Mouse (Mus musculus) hindbrain, embryonic 11.5 days (tissue): Measurements from ENCODE around the gene Rtl6. TPM values are rescaled to one million over a fixed set of nuclear protein-coding genes. Genes with fewer than 3 reads are reported as not detected.

Source experiments
- ATAC-seq: fragments of 200-750 bp; cut with Nextera tagmentation; 2 replicates; pipeline ENCODE4 v1.8.0; 2017; ENCODE audit warnings: mild to moderate bottlenecking, moderate TSS enrichment, moderate library complexity; ENCODE audit not compliant: low FRiP score
- DNase-seq: peaks from one replicate; pipeline ENCODE4 v3.0.0-alpha.2; 2015; ENCODE audit warnings: low spot score
- H3K27ac ChIP-seq: fragments of 300-500 bp; sonication (generic); 2 replicates; pipeline ENCODE4 v1.5.1; 2014; ENCODE audit warnings: mild to moderate bottlenecking, low read depth, low read length
- H3K27me3 ChIP-seq: fragments of 300-500 bp; sonication (generic); 2 replicates; pipeline ENCODE4 v1.6.1; 2014; ENCODE audit warnings: mild to moderate bottlenecking, low read length, moderate library complexity, mixed read lengths; ENCODE audit not compliant: control insufficient read depth, insufficient read depth
- H3K36me3 ChIP-seq: fragments of 300-500 bp; sonication (generic); 2 replicates; pipeline ENCODE4 v1.6.1; 2014; ENCODE audit warnings: mild to moderate bottlenecking, low read length, moderate library complexity, mixed read lengths; ENCODE audit not compliant: control insufficient read depth, insufficient read depth
- H3K4me1 ChIP-seq: fragments of 300-500 bp; sonication (generic); replicated peaks from 2 replicates; pipeline ENCODE4 v1.6.1; 2014; ENCODE audit warnings: low read length, mixed read lengths; ENCODE audit not compliant: control insufficient read depth, insufficient read depth
- H3K4me2 ChIP-seq: fragments of 300-500 bp; sonication (generic); replicated peaks from 2 replicates; pipeline ENCODE4 v1.6.1; 2014; ENCODE audit warnings: mild to moderate bottlenecking, low read depth, low read length
- H3K4me3 ChIP-seq: fragments of 300-500 bp; sonication (generic); 2 replicates; pipeline ENCODE4 v1.5.1; 2014; ENCODE audit warnings: low read depth, low read length
- H3K9ac ChIP-seq: fragments of 300-500 bp; sonication (generic); 2 replicates; pipeline ENCODE4 v1.6.1; 2014; ENCODE audit warnings: low read depth, low read length
- H3K9me3 ChIP-seq: fragments of 300-500 bp; sonication (generic); 2 replicates; pipeline ENCODE4 v1.6.1; 2016; ENCODE audit warnings: low read length; ENCODE audit not compliant: control insufficient read depth
- WGBS: fragments of 180-500 bp; shearing (Covaris S2); extraction: QIAGEN DNeasy Blood & Tissue Kit; methylation state at CpG from one replicate; pipeline ENCODE4 v1.1.7; 2014; 5-methylcytosine and 5-hydroxymethylcytosine counted together
- polyA plus RNA-seq: library from polyadenylated mRNA; unstranded; fragments of >200 nt; fragmentation: Nextera tagmentation; extraction: Ambion mirVana; gene quantifications from 2 replicates; pipeline ENCODE4 v1.2.1, GENCODE M21; 2014

Gene Rtl6
- polyA plus RNA-seq, 1 experiment from 2014 or later: 13.0 TPM

DNA sequence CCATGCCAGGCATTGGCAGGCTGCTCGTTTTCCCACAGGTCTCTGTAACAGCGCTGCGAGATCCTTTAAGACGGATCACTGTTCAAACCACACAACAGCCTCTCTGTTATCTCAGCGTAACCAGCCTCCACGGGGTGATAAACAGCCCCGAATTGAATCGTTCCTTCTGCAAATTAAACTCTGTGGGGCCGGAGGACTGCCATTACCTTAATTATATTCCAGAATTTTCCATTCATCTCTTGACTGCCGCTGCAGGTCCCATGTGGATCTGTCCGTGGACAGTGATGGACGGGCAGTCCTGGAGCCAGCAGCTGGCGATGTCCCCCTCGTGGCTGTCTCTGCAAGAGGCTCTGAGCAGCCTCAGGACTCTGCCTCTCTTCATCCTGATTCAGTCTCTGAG lies 30.7 kb downstream of the Rtl6 start:
- H3K4me2 ChIP-seq: no peak overlapping the region
- no peak overlapping the region for H3K9ac ChIP-seq
- no peak overlapping the region for H3K4me3 ChIP-seq
- no peaks in the 10 kb centered on the region for H3K36me3 ChIP-seq
- 0 out of 2 replicates have a peak, but pooled peaks cover 2% of the 10 kb centered on the region for H3K4me1 ChIP-seq
- peak; percentile 80 for ATAC-seq
- 60% methylated on average over 14 of the region's 14 CpGs for WGBS
- peak; percentile 47 for DNase-seq
- no peaks in the 10 kb centered on the region for H3K9me3 ChIP-seq
- H3K27ac ChIP-seq: no peak overlapping the region
- no peaks in the 10 kb centered on the region for H3K27me3 ChIP-seq

DNA sequence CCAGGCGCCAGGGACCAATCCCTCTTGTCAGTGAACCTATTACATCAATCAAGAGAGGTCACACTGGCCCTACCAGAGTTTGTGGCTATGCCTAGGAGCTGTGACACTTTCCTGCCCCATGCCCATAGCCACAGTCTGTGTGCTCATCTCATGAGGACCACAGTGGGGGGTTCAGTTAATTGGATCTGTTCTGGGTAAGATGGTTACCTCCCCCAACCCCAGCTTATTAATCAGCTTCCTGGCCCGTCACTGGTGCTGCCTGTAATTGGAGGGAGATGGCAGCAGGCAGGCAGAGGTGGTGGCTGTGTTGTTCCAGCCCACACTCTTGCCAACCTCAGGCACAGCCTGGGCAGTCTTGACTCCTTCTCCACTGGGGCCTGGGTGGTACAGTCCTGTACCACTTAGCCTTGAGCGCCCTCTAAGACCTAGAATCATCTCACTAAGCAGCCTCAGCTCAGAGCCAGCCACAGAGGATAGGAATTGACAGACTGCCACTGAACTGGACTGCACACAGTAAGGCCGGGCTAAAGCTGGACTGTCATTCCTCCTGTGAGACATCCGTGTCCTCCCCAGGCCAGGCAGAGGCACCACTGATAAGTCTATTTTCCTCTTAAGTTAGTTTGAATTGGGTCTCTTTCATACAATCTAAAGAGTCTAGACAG lies 32.3 kb downstream of the Rtl6 start:
- no peak overlapping the region for H3K4me2 ChIP-seq
- no peaks in the 10 kb centered on the region for H3K36me3 ChIP-seq
- H3K4me1 ChIP-seq: peaks cover 5% of the 10 kb centered on the region; the same call in 1 of the 2 replicates
- no peaks in the 10 kb centered on the region for H3K9me3 ChIP-seq
- WGBS: 66% methylated on average over 5 of the region's 5 CpGs
- no peak overlapping the region for H3K4me3 ChIP-seq
- no peak overlapping the region for H3K27ac ChIP-seq
- no peak overlapping the region for H3K9ac ChIP-seq
- no peak for ATAC-seq
- H3K27me3 ChIP-seq: no peaks in the 10 kb centered on the region
- DNase-seq: no peak

DNA sequence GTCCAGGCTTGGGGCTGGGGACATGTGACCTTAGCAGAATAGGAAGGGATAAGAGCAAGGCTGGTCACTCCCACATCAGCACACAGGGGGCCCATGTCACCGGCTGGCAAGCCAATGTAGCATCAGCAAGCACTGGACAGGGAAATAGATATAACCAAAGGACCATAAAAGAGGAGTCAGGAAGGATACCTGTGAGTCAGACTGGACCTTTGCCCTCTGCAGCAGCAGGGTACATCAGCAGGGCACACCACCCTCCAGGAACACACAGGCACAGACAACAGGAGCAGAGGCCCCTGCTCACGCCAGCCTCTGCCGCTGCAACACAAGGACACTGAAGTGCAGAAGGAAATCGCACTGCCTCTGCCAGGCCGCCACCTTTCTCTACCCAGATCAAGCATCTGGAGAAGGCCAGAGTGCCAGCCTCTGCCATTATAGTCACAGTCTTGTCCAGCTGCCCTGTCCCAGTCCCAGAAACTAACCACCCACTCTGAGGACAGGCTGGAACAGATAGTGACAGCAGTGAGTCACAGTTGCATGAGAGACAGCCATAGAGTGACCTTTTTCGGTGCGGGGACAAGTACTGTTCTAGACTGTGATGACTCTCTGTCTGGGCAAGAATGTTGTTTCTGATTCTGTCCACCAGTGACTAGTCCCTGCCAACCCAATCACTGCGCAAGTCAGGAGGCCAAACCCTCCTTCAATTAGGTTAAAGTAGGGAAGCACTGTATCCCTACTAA lies 34.5 kb downstream of the Rtl6 start:
- H3K9ac ChIP-seq: no peak overlapping the region
- H3K4me1 ChIP-seq: peaks cover 5% of the 10 kb centered on the region; the same call in 1 of the 2 replicates
- H3K27me3 ChIP-seq: no peaks in the 10 kb centered on the region
- H3K4me3 ChIP-seq: no peak overlapping the region
- H3K4me2 ChIP-seq: no peak overlapping the region
- DNase-seq: no peak
- no peak for ATAC-seq
- WGBS: 82% methylated on average over 8 of the region's 8 CpGs
- H3K9me3 ChIP-seq: no peaks in the 10 kb centered on the region
- H3K36me3 ChIP-seq: no peaks in the 10 kb centered on the region
- H3K27ac ChIP-seq: no peak overlapping the region

DNA sequence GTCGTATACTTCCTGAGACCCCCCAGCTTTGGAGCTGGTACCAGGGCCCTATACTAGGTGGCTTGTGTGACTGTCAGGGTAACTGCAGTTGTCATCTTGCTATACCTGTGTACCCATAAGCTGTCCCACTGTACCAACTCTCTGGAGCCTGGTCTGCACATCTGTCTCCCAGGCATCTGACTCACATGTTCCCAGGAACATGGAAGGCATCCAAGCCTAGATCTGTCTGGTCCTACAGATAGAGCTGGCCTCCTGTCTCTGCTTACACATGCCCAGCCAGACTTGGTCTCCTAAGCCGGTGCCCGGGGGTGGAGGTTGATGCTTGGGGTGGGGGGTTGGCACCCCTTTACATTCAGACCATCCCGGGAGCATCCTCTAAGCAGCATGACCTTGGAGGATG lies 36.1 kb downstream of the Rtl6 start:
- WGBS: 79% methylated on average over 4 of the region's 4 CpGs

DNA sequence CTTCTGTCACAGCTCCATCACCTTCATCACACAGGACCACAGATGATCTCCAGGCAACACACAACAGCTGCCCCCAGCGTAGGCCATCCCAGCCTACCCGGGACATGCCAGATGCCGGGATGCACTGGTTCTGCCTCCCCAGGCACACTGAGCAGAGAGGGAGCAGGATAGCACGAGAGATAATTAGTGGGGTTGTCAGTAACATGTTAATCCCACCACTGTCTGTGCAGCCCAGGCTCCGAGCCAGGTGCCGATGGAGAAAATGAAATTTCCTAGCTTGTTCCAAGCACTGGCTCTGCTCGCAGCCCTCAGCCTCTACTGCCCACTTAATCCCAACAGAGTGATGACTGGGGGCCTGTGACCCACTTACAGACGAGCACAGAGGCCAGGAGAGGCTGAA lies 39.1 kb downstream of the Rtl6 start:
- H3K4me2 ChIP-seq: no peak overlapping the region
- no peaks in the 10 kb centered on the region for H3K9me3 ChIP-seq
- H3K27me3 ChIP-seq: no peaks in the 10 kb centered on the region
- 68% methylated on average over 8 of the region's 8 CpGs for WGBS
- no peak overlapping the region for H3K27ac ChIP-seq
- H3K4me3 ChIP-seq: no peak overlapping the region
- H3K9ac ChIP-seq: no peak overlapping the region
- DNase-seq (no peak), ATAC-seq (no peak)
- H3K4me1 ChIP-seq: peaks cover 3% of the 10 kb centered on the region; the same call in 1 of the 2 replicates
- no peaks in the 10 kb centered on the region for H3K36me3 ChIP-seq

More for the DNA sequence above, 36.1 kb downstream of the Rtl6 start:
- Histone ChIP-seq H3K4me2 (no peak overlapping the region), H3K36me3 (no peaks in the 10 kb centered on the region), H3K4me3 (no peak overlapping the region), H3K9ac (no peak overlapping the region), H3K27ac (no peak overlapping the region), H3K4me1 (peaks cover 5% of the 10 kb centered on the region; the same call in 1 of the 2 replicates), H3K27me3 (no peaks in the 10 kb centered on the region), H3K9me3 (no peaks in the 10 kb centered on the region)
- ATAC-seq: no peak
- no peak for DNase-seq

GRCm38 (mm10) chr15:84512626-84513296 lies 44.9 kb downstream of the Rtl6 start:
- no peaks in the 10 kb centered on the region for H3K27me3 ChIP-seq
- H3K9me3 ChIP-seq: no peaks in the 10 kb centered on the region
- H3K4me2 ChIP-seq: no peak overlapping the region
- 52% methylated on average over 5 of the region's 5 CpGs for WGBS
- no peak overlapping the region for H3K9ac ChIP-seq
- H3K4me1 ChIP-seq: 0 out of 2 replicates have a peak, but pooled peaks cover 3% of the 10 kb centered on the region
- DNase-seq: no peak
- no peaks in the 10 kb centered on the region for H3K36me3 ChIP-seq
- no peak overlapping the region for H3K4me3 ChIP-seq
- H3K27ac ChIP-seq: no peak overlapping the region
- ATAC-seq: no peak

DNA sequence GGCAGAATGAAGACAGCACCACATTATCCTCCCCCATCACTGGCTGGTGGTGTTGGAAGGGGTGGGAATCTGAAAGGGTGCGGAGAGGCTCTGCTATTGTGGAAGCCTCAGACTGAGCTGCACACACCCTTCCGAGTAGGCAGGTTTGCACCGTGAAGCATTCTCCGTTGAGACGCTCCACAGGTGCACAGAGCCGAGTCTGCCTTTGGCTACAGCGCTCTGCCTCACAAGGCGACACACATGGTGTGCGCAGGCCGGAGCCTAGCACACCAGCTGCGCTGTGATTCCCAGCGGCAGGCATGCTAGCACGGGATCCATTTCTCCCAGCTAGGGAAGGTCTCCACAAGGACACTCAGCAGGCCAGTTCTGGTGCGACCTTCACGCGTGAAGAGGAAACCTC lies 47.6 kb downstream of the Rtl6 start:
- 73% methylated on average over 16 of the region's 16 CpGs for WGBS
- 0 out of 2 replicates have a peak, but pooled peaks cover 5% of the 10 kb centered on the region for H3K4me1 ChIP-seq
- ATAC-seq: no peak

DNA sequence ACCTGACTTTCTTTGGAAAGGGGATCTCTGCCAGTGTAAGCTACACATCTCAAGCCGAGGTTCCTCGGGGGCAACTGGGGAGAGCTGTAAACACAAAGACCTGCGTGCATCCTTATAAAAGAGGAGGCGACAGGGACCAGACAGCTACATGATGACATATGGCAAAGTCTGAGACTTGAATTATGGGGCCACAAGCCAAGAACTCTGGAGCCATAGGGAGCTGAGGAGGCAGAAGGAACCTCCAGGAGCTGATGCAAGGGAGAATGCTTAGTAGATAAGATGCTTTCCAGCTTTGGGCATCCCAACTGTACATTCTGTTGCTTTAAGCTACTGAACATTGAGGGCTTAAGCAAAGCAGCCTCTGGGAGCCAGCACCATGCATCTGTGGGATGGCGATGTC lies 48.5 kb downstream of the Rtl6 start:
- no peaks in the 10 kb centered on the region for H3K9me3 ChIP-seq
- ATAC-seq: no peak
- no peak overlapping the region for H3K27ac ChIP-seq
- no peak overlapping the region for H3K4me3 ChIP-seq
- H3K4me1 ChIP-seq: 0 out of 2 replicates have a peak, but pooled peaks cover 5% of the 10 kb centered on the region
- no peaks in the 10 kb centered on the region for H3K27me3 ChIP-seq
- WGBS: 72% methylated on average over 5 of the region's 5 CpGs
- no peak for DNase-seq
- H3K9ac ChIP-seq: no peak overlapping the region
- no peaks in the 10 kb centered on the region for H3K36me3 ChIP-seq
- H3K4me2 ChIP-seq: no peak overlapping the region

More for the DNA sequence above, 47.6 kb downstream of the Rtl6 start:
- Histone ChIP-seq H3K9me3 (no peaks in the 10 kb centered on the region), H3K4me2 (no peak overlapping the region), H3K4me3 (no peak overlapping the region), H3K27me3 (no peaks in the 10 kb centered on the region), H3K9ac (no peak overlapping the region), H3K36me3 (no peaks in the 10 kb centered on the region), H3K27ac (no peak overlapping the region)
- DNase-seq: no peak
